Mouse (Mus musculus) kidney, embryonic 15.5 days (tissue): ENCODE measurements around the gene Ttpal. TPM values are rescaled to one million over a fixed set of nuclear protein-coding genes. Genes with fewer than 3 reads are reported as not detected.
A peak's percentile ranks its signal among the peaks of the same experiment; 100 is the strongest.

Source experiments
- ATAC-seq: fragments of 200-750 bp; cut with Nextera tagmentation; replicated peaks from 2 replicates; pipeline ENCODE4 v1.8.0; 2017; ENCODE audit warnings: moderate TSS enrichment; ENCODE audit not compliant: low FRiP score
- H3K27ac ChIP-seq: fragments of 300-500 bp; sonication (generic); 2 replicates; pipeline ENCODE4 v1.5.1; 2015; ENCODE audit warnings: mild to moderate bottlenecking, inconsistent platforms
- H3K27me3 ChIP-seq: fragments of 300-500 bp; sonication (generic); 2 replicates; pipeline ENCODE4 v1.6.1; 2015; ENCODE audit warnings: inconsistent platforms
- H3K36me3 ChIP-seq: fragments of 300-500 bp; sonication (generic); 2 replicates; pipeline ENCODE4 v1.6.1; 2015; ENCODE audit warnings: inconsistent platforms
- H3K4me1 ChIP-seq: fragments of 300-500 bp; sonication (generic); 2 replicates; pipeline ENCODE4 v1.6.1; 2015; ENCODE audit warnings: inconsistent platforms
- H3K4me2 ChIP-seq: fragments of 300-500 bp; sonication (generic); 2 replicates; pipeline ENCODE4 v1.6.1; 2015; ENCODE audit warnings: moderate library complexity, mild to moderate bottlenecking, inconsistent platforms
- H3K4me3 ChIP-seq: fragments of 300-500 bp; sonication (generic); replicated peaks from 2 replicates; pipeline ENCODE4 v1.5.1; 2015; ENCODE audit warnings: mild to moderate bottlenecking, inconsistent platforms
- H3K9ac ChIP-seq: fragments of 300-500 bp; sonication (generic); 2 replicates; pipeline ENCODE4 v1.6.1; 2015; ENCODE audit warnings: mild to moderate bottlenecking, inconsistent platforms
- H3K9me3 ChIP-seq: fragments of 300-500 bp; sonication (generic); replicated peaks from 2 replicates; pipeline ENCODE4 v1.6.1; 2016; ENCODE audit warnings: inconsistent platforms
- WGBS: fragments of 180-500 bp; shearing (Covaris S2); methylation state at CpG from one replicate; pipeline ENCODE4 v1.1.7; 2015; ENCODE audit warnings: mixed read lengths; 5-methylcytosine and 5-hydroxymethylcytosine counted together
- polyA plus RNA-seq: library from polyadenylated mRNA; unstranded; fragments of >200 nt; fragmentation: Nextera tagmentation; extraction: Ambion mirVana; gene quantifications from 2 replicates; pipeline ENCODE4 v1.2.1, GENCODE M21; 2015

The Ttpal gene
- polyA plus RNA-seq, 1 experiment from 2014 or later, result 30.6 TPM

DNA sequence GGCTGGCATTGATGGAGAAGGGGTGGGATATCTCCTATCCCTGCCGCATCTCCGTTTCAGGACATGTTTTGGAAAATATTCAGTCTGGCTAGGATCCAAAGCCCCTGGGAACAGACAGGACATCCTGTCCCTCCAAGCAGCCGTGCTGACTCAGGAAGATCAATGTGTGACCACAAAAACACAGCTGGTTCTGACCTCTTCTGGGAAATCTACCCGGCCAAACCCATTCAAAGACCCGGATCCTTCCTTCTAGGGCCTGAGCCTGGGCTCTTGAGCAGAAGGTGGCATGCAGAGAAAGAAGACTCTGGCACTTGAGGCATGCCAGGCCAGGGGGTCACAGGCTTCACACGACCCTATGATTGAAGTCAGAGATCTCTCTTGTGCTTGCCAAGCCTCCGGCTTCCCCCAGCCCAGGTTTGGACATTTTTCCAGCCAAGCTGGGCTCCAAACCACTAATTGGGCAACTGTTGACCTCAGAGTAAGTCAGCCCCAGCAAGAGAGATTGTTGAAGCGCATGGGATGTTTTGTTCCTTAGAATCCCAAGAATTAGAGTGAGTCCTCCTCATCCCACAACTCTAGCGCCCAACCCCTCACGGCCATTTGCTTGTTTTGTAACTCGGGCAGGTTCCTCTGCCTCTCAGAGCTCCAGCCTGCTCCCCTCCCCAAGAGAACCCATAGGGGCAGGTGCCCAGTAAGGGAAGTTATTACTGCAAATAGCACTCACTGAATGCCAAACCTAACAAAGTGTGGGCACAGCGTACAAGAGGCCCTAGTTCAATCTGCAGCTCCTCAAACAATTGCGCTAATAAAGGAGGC, 5.8 kb upstream of the Ttpal start:
- Histone ChIP-seq H3K4me3 (no peak overlapping the region), H3K36me3 (no peaks in the 10 kb centered on the region), H3K4me1 (peaks cover 23% of the 10 kb centered on the region), H3K9me3 (no peaks in the 10 kb centered on the region), H3K27ac (peak overlapping the region; percentile 64), H3K27me3 (no peaks in the 10 kb centered on the region), H3K9ac (no peak overlapping the region), H3K4me2 (no peak overlapping the region)
- WGBS, result 67% methylated on average over 13 of the region's 13 CpGs
- ATAC-seq, result no peak

- peak overlapping the region; percentile 52; the same call in 1 of the 2 replicates for H3K27ac ChIP-seq
- H3K9ac ChIP-seq, result no peak overlapping the region
- no peaks in the 10 kb centered on the region for H3K9me3 ChIP-seq
- H3K4me3 ChIP-seq, result no peak overlapping the region
- H3K4me2 ChIP-seq, result no peak overlapping the region
- no peaks in the 10 kb centered on the region for H3K36me3 ChIP-seq
- peaks cover 27% of the 10 kb centered on the region for H3K4me1 ChIP-seq
- no peak for ATAC-seq
- 58% methylated on average over 3 of the region's 3 CpGs for WGBS
- H3K27me3 ChIP-seq, result no peaks in the 10 kb centered on the region
Measured at GRCm38 (mm10) chr2:163596873-163597155, 5.3 kb upstream of the Ttpal start.

GRCm38 (mm10) chr2:163597661-163598060, 4.5 kb upstream of the Ttpal start:
- Histone ChIP-seq H3K27ac (no peak overlapping the region), H3K9me3 (no peaks in the 10 kb centered on the region), H3K4me2 (no peak overlapping the region), H3K4me1 (peaks cover 33% of the 10 kb centered on the region), H3K9ac (no peak overlapping the region), H3K27me3 (no peaks in the 10 kb centered on the region), H3K36me3 (no peaks in the 10 kb centered on the region), H3K4me3 (no peak overlapping the region)
- ATAC-seq, result no peak
- 61% methylated on average over 4 of the region's 4 CpGs for WGBS

GRCm38 (mm10) chr2:163599226-163599625, 2.9 kb upstream of the Ttpal start:
- Histone ChIP-seq H3K27me3 (no peaks in the 10 kb centered on the region), H3K9ac (no peak overlapping the region), H3K36me3 (no peaks in the 10 kb centered on the region), H3K27ac (no peak overlapping the region), H3K4me2 (no peak overlapping the region), H3K4me3 (no peak overlapping the region), H3K9me3 (no peaks in the 10 kb centered on the region), H3K4me1 (peaks cover 41% of the 10 kb centered on the region)
- no peak for ATAC-seq
- WGBS, result 0% methylated on average over 1 of the region's 1 CpGs

DNA sequence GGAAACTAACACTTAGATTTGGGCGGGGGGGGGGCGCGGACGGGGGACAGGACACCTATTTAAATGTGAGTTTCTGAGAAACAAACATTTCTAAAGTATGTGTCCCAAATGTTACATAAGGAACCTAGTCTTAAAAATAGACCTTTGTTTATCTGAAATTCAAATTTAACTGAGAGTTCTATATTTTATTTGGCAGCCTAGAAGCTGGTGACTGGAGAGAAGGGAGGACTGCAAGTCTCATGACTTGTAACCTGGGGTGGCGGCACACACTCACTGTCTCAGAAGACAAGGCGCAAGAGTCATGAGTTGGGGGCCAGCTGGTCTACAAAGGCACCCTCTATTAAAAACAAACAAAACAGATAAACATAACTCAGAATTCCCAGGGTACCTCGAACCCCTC, 1.0 kb upstream of the Ttpal start:
- no peaks in the 10 kb centered on the region for H3K27me3 ChIP-seq
- WGBS, result 86% methylated on average over 7 of the region's 7 CpGs
- peaks cover 26% of the 10 kb centered on the region for H3K4me1 ChIP-seq
- no peak for ATAC-seq
- H3K9ac ChIP-seq, result no peak overlapping the region
- H3K4me2 ChIP-seq, result no peak overlapping the region
- H3K27ac ChIP-seq, result no peak overlapping the region
- no peak overlapping the region for H3K4me3 ChIP-seq
- H3K36me3 ChIP-seq, result no peaks in the 10 kb centered on the region
- no peaks in the 10 kb centered on the region for H3K9me3 ChIP-seq

DNA sequence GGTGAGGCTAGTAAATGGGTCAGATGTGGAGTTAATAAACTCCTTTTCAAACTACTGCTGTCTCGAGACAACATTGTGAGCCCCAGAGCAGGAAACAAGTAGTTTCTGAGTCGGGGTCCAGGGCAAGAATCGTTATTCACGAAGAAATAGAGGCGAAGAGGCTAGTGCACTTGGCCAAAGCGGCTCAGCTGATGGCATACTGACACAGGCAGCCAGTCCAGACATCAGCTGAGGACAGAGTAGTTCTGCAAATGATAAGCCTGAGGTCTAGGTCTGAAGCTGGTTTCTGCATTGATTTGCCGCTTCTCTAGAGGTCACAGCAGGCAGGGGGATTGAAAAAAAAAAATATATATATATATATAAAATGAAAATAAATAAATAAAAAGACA, 408 bp upstream of the Ttpal start:
- H3K4me1 ChIP-seq, result peaks cover 20% of the 10 kb centered on the region
- H3K36me3 ChIP-seq, result no peaks in the 10 kb centered on the region
- peak overlapping the region; percentile 94; the same call in 1 of the 2 replicates for H3K9ac ChIP-seq
- WGBS, result 72% methylated on average over 7 of the region's 7 CpGs
- peak overlapping the region; percentile 86 for H3K4me2 ChIP-seq
- no peak overlapping the region for H3K27ac ChIP-seq
- no peaks in the 10 kb centered on the region for H3K27me3 ChIP-seq
- peak overlapping the region; percentile 80 for H3K4me3 ChIP-seq
- H3K9me3 ChIP-seq, result no peaks in the 10 kb centered on the region
- ATAC-seq, result no peak

DNA sequence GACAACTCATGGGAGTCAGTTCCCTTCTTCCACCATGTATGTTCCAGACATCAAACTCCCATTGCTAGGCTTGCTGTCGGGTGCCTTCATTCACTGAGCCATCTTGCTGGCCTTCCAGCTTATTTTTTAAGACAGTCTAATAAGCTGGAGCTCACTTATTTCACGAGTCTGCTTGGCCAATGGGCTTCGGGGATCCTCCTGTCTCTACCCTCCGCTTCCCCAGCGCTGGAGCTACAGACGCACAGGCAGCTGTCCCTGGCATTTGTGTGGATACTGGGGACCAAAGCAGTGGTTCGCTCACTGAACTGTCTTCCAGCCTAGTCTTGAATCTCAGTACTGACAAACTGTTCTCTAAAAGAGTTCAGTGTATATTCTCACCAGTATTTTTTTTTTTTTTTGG, 4.0 kb downstream of the Ttpal start:
- H3K4me1 ChIP-seq, result peaks cover 18% of the 10 kb centered on the region
- no peak overlapping the region for H3K27ac ChIP-seq
- no peak overlapping the region for H3K4me3 ChIP-seq
- no peak for ATAC-seq
- no peak overlapping the region for H3K4me2 ChIP-seq
- WGBS, result 89% methylated on average over 7 of the region's 7 CpGs
- H3K9me3 ChIP-seq, result no peaks in the 10 kb centered on the region
- H3K9ac ChIP-seq, result no peak overlapping the region
- peaks cover 29% of the 10 kb centered on the region for H3K36me3 ChIP-seq
- H3K27me3 ChIP-seq, result no peaks in the 10 kb centered on the region

DNA sequence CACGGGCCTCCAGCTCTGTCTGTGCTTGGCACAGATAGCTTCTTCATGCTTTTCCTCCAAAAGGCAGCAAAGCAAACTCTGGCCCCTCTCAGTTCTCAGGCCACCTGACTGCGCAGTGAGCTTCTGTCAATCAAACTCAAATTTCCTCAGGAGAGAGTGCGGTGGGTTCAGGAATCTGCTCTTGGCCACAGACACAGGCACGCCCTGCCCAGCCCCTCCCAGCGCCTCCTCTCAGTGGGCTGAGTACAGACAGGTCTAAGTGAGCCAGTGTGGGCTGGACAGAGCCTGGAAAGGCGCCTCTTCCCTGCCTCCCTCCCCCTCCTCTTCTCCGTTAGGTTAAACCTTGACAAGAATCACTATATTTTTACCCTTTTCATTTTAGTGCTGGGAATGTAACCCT, 5.9 kb downstream of the Ttpal start:
- Histone ChIP-seq H3K27ac (no peak overlapping the region), H3K9me3 (no peaks in the 10 kb centered on the region), H3K36me3 (peaks cover 47% of the 10 kb centered on the region), H3K4me3 (no peak overlapping the region), H3K4me2 (no peak overlapping the region), H3K9ac (no peak overlapping the region), H3K27me3 (no peaks in the 10 kb centered on the region), H3K4me1 (peaks cover 5% of the 10 kb centered on the region)
- no peak for ATAC-seq
- WGBS, result 86% methylated on average over 7 of the region's 7 CpGs

DNA sequence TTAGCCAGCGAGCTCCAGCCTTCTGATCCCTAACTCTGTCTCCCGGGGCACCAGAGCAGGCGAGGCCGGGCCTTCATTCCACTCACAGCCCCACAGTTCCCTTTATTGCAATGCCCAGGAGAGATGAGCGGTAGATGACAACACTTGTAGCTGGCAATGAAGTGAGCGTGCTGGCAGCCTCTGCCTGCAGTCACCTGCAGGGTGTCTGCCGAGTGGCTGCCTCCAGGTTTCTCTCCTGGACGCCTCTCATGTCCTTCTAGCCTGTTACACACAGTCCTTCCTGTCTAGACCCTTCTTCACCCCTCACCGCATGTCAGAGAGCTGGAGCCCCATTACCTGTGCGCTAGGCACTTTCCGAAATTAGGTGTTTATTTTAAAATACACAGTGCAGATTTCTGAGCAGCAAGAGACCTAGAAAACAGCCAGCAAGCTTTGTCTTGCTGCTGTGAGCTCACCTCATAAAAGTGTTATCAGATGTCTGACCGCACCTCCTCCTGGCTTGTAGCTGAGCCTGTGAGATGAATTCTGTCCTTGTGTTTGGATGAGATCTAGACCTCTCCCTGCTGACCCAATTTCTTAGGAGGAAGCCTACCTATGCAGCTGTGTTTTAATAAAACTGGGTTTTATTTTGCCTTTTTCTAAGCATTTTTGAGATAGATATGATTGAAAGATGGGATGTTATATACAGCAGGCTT, 7.3 kb downstream of the Ttpal start:
- no peak for ATAC-seq
- H3K9ac ChIP-seq, result no peak overlapping the region
- H3K36me3 ChIP-seq, result peaks cover 61% of the 10 kb centered on the region
- H3K27me3 ChIP-seq, result no peaks in the 10 kb centered on the region
- H3K4me1 ChIP-seq, result no peaks in the 10 kb centered on the region
- no peaks in the 10 kb centered on the region for H3K9me3 ChIP-seq
- H3K4me3 ChIP-seq, result no peak overlapping the region
- no peak overlapping the region for H3K27ac ChIP-seq
- 86% methylated on average over 12 of the region's 12 CpGs for WGBS
- no peak overlapping the region for H3K4me2 ChIP-seq

DNA sequence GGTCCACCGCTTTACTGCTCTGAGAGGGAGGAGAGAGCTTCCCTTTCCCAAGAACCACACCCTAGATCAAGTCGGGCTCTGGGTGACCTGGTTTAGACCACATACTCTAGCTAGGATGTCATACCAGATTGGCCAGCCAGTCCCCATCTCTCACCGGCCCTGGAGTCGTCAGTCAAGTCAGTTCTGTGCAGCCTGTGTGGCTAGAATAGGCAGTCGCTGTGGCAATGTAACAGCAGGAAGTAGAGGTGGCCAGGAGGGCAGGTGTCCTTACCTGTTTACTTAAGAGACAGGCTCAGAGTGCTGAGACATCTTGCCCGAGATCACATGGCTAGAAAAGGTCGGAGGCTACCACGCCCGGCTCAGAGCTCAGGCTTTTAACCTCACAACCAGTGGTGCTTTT, 9.1 kb downstream of the Ttpal start:
- WGBS, result 76% methylated on average over 9 of the region's 9 CpGs
- no peaks in the 10 kb centered on the region for H3K9me3 ChIP-seq

DNA sequence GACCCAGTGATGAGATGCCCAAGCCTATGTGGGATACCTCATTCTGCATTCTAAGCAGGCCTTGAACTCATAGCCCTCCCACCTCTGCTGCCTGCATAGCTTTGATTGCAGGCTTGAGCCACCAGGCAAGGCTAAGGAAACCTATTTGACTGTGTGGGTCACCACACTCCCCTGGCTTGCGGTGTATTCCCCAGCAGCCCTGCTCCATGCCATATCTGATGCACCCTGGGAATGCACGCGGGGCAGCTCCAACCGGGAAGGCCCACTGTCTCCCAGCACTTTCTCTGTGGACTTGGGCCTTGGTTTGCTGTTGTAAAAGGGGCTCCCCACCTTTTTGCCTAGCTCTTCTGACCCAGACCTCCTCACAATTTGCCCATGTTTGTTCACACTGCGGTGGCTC, 11.1 kb downstream of the Ttpal start:
- Histone ChIP-seq H3K9ac (no peak overlapping the region), H3K4me1 (no peaks in the 10 kb centered on the region), H3K4me2 (no peak overlapping the region), H3K36me3 (peaks cover 86% of the 10 kb centered on the region), H3K27me3 (no peaks in the 10 kb centered on the region), H3K4me3 (no peak overlapping the region), H3K27ac (no peak overlapping the region), H3K9me3 (no peaks in the 10 kb centered on the region)
- no peak for ATAC-seq
- WGBS, result 93% methylated on average over 5 of the region's 5 CpGs

More for the DNA sequence above, 9.1 kb downstream of the Ttpal start:
- Histone ChIP-seq H3K27me3 (no peaks in the 10 kb centered on the region), H3K9ac (no peak overlapping the region), H3K27ac (no peak overlapping the region), H3K4me2 (no peak overlapping the region), H3K4me3 (no peak overlapping the region), H3K4me1 (no peaks in the 10 kb centered on the region), H3K36me3 (peaks cover 78% of the 10 kb centered on the region)
- no peak for ATAC-seq

GRCm38 (mm10) chr2:163613990-163614389, 11.9 kb downstream of the Ttpal start:
- H3K27me3 ChIP-seq, result no peaks in the 10 kb centered on the region
- H3K4me2 ChIP-seq, result no peak overlapping the region
- no peak overlapping the region for H3K9ac ChIP-seq
- ATAC-seq, result no peak
- 96% methylated on average over 4 of the region's 4 CpGs for WGBS
- no peaks in the 10 kb centered on the region for H3K4me1 ChIP-seq
- no peak overlapping the region for H3K4me3 ChIP-seq
- H3K27ac ChIP-seq, result no peak overlapping the region
- no peaks in the 10 kb centered on the region for H3K9me3 ChIP-seq
- H3K36me3 ChIP-seq, result peaks cover 93% of the 10 kb centered on the region
